Mouse (Mus musculus) myocyte (in vitro differentiated cells): Measurements from ENCODE around the gene Elk3.

Experiments used
- E2F4 ChIP-seq: IDR thresholded peaks from one replicate; pipeline ENCODE4 v1.6.1; 2011; ENCODE audit warnings: mild to moderate bottlenecking, control low read depth, moderate library complexity; ENCODE audit not compliant: insufficient read depth
- MAX ChIP-seq: IDR thresholded peaks from one replicate; pipeline ENCODE4 v1.6.1; 2011; ENCODE audit warnings: low read depth, mild to moderate bottlenecking, control low read depth
- MYOD1 ChIP-seq, 3 experiments: IDR thresholded peaks; one replicate each; pipeline ENCODE4 v1.6.1; 2011; ENCODE audit warnings: control low read depth in 2 of 3, low read depth in 2 of 3, mild to moderate bottlenecking in 2 of 3, moderate library complexity in 1 of 3; ENCODE audit not compliant: insufficient read length in 2 of 3, control insufficient read depth in 1 of 3
- MYOG ChIP-seq, 3 experiments: IDR thresholded peaks; one replicate each; pipeline ENCODE4 v1.6.1; 2011; ENCODE audit warnings: control low read depth in 2 of 3, low read depth in 2 of 3, mild to moderate bottlenecking in 2 of 3; ENCODE audit not compliant: insufficient read length in 2 of 3, control insufficient read depth in 1 of 3, insufficient read depth in 1 of 3
- POLR2A ChIP-seq: IDR thresholded peaks from one replicate; pipeline ENCODE4 v1.6.1; 2011; ENCODE audit warnings: low read depth, mild to moderate bottlenecking, control low read depth, moderate library complexity; ENCODE audit not compliant: insufficient read length
- POLR2AphosphoS2 ChIP-seq: IDR thresholded peaks from one replicate; pipeline ENCODE4 v1.6.1; 2011; ENCODE audit warnings: low read depth, control low read depth; ENCODE audit not compliant: insufficient read length

DNA sequence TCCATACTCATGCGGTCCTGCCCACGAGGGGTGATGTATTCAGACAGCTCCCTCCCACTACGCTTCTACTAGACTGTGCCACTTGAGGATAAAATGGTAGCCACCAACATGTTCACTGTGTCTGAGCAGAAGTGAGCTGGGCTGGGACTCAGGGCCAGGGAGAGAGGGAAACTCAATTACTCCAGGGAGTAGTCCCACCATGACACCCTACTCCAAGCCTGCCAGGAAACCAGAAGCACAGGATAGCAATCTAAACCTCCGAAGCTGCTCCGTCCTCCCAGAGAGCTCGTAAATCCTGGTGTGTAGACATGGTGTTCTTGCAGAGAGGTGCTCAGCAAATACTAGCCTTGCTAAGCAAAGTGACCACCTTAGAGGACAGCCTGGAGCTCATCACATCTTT lies 57.8 kb downstream of the Elk3 start:
- no peak for TF ChIP-seq POLR2A
- no peak for TF ChIP-seq E2F4
- TF ChIP-seq MYOG (IDR thresholded peaks at IDR 0.05; ENCODE audit: control insufficient read depth in 1 of 3, insufficient read depth in 1 of 3, insufficient read length in 2 of 3, low read depth in 2 of 3): no peak
- TF ChIP-seq POLR2AphosphoS2: no peak
- no peak for TF ChIP-seq MAX
- no peak for TF ChIP-seq MYOD1 (IDR thresholded peaks at IDR 0.05; ENCODE audit: control insufficient read depth in 1 of 3, insufficient read length in 2 of 3, low read depth in 2 of 3)
